Mouse (Mus musculus) heart, adult 2 months (tissue): ENCODE measurements around the gene Palld. TPM values are rescaled to one million over a fixed set of nuclear protein-coding genes. Genes with fewer than 3 reads are reported as not detected.

ENCODE experiments used
- DNase-seq, 2 experiments: peaks; one replicate each; pipeline ENCODE4 v3.0.0; 2021
- H3K27ac ChIP-seq: fragments of 200-600 bp; 2 replicates; pipeline ENCODE4 v1.8.1; 2022
- H3K27me3 ChIP-seq: fragments of 200-500 bp; 2 replicates; pipeline ENCODE4 v1.6.1; 2012; ENCODE audit warnings: mild to moderate bottlenecking, low read length, inconsistent platforms, mixed read lengths; ENCODE audit not compliant: control insufficient read depth, insufficient read depth
- H3K36me3 ChIP-seq: fragments of 200-500 bp; 2 replicates; pipeline ENCODE4 v1.6.1; 2012; ENCODE audit warnings: low read length, inconsistent platforms; ENCODE audit not compliant: control insufficient read depth, insufficient read depth
- H3K4me1 ChIP-seq: fragments of 200-500 bp; 2 replicates; pipeline ENCODE4 v1.6.1; 2011; ENCODE audit warnings: low read length; ENCODE audit not compliant: control insufficient read depth, insufficient read depth
- H3K4me3 ChIP-seq: fragments of 200-600 bp; 2 replicates; pipeline ENCODE4 v1.8.1; 2022
- H3K79me2 ChIP-seq: fragments of 200-500 bp; replicated peaks from 2 replicates; pipeline ENCODE4 v1.6.1; 2012; ENCODE audit warnings: mild to moderate bottlenecking, inconsistent platforms, low read length, moderate library complexity, mixed read lengths; ENCODE audit not compliant: control insufficient read depth, insufficient read depth
- H3K9ac ChIP-seq: fragments of 200-500 bp; 2 replicates; pipeline ENCODE4 v1.6.1; 2012; ENCODE audit warnings: low read depth, mild to moderate bottlenecking, control low read depth, inconsistent platforms, low read length, mixed read lengths
- CTCF ChIP-seq: fragments of 200-600 bp; IDR thresholded peaks from 2 replicates; pipeline ENCODE4 v1.8.1; 2022; ENCODE audit warnings: antibody characterized with exemption, mild to moderate bottlenecking, moderate library complexity
- EP300 ChIP-seq: fragments of 200-500 bp; IDR thresholded peaks from 2 replicates; pipeline ENCODE4 v1.6.1; 2011; ENCODE audit warnings: low read depth, low read length, control low read depth; ENCODE audit not compliant: insufficient read depth
- POLR2A ChIP-seq: fragments of 200-500 bp; IDR thresholded peaks from 2 replicates; pipeline ENCODE4 v1.6.1; 2011; ENCODE audit warnings: mild to moderate bottlenecking, low read depth, low read length, control low read depth; ENCODE audit not compliant: insufficient read depth
- WGBS: fragments of 180-500 bp; shearing (Covaris S2); methylation state at CpG from one replicate; pipeline ENCODE4 v1.1.7; 2018; 5-methylcytosine and 5-hydroxymethylcytosine counted together
- intact Hi-C: fragments of 180-260 bp; cut with DNase I; formaldehyde crosslinking; loops from one replicate; pipeline ENCODE4 v1.15.1; 2025
- polyA plus RNA-seq: library from polyadenylated mRNA; depleted of rRNA; stranded (reverse); fragments of >200 nt; gene quantifications from 2 replicates; pipeline ENCODE4 v1.2.3, GENCODE M21; 2012
- total RNA-seq, 2 experiments: library from RNA; stranded (reverse); gene quantifications; 2 replicates each; pipeline ENCODE4 v1.2.3; 2021

Gene Palld
- total and polyA plus RNA-seq, 3 experiments, result 60.3 to 188 (median 169) TPM

DNA sequence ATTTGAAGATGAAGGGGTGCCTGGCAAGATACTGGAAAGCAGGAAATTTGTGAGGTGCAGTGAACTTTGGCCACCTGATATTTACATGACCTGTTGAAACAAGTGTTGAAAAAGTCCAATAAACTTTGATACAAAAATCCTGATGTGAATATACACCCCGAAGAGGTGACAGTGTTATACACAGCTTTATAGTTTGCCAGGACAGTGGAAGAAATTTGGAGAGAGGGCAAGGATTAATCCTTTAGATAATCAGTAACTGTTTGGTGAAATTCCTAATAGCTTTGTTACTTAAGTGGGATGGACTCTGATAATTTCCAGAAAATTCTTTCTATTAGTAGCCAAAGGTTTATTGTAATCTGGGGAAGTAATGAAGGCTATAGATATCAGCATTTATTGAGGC is 314.2 kb downstream of the Palld start:
- no peaks in the 10 kb centered on the region for H3K27me3 ChIP-seq
- WGBS, result 93% methylated on average over 1 of the region's 1 CpGs
- no peaks in the 10 kb centered on the region for H3K79me2 ChIP-seq
- H3K4me3 ChIP-seq, result no peak overlapping the region
- intact Hi-C loops, result loop anchor here (5.0 kb wide), 1 partner anchor 36 kb away; no protein-coding TSS in a partner anchor
- H3K9ac ChIP-seq, result no peak overlapping the region
- peaks cover 4% of the 10 kb centered on the region for H3K4me1 ChIP-seq
- TF ChIP-seq POLR2A (no peak), CTCF (no peak), EP300 (no peak)
- H3K27ac ChIP-seq, result no peak overlapping the region
- no peak for DNase-seq
- H3K36me3 ChIP-seq, result no peaks in the 10 kb centered on the region

DNA sequence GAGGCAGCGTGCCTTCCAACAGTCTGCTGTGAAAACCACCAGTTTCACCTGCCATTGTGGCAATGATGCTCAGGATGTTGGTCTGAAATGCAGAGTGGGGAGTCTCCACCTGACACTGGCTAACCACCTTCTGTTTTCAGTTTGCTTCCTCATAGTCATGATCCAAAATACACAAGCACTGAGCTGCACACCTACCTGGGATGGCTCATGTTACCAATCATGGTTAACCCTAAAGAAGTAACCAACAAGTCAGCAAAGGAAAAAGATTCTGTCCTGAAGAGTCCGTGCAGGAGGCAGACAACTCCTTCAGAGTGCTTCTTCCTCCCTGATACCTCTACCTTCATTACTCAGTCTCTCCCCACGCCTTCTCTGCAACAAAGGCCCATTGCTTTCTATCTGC is 314.8 kb downstream of the Palld start:
- no peak for DNase-seq
- no peak overlapping the region for H3K27ac ChIP-seq
- H3K4me3 ChIP-seq, result no peak overlapping the region
- H3K27me3 ChIP-seq, result no peaks in the 10 kb centered on the region
- no peak overlapping the region for H3K9ac ChIP-seq
- no peak for TF ChIP-seq CTCF
- TF ChIP-seq EP300, result no peak
- no peak for TF ChIP-seq POLR2A
- H3K4me1 ChIP-seq, result peaks cover 4% of the 10 kb centered on the region
- intact Hi-C loops, result loop anchor here (5.0 kb wide), 1 partner anchor 35 kb away; no protein-coding TSS in a partner anchor
- no peaks in the 10 kb centered on the region for H3K79me2 ChIP-seq
- no peaks in the 10 kb centered on the region for H3K36me3 ChIP-seq
- 91% methylated on average over 3 of the region's 3 CpGs for WGBS

DNA sequence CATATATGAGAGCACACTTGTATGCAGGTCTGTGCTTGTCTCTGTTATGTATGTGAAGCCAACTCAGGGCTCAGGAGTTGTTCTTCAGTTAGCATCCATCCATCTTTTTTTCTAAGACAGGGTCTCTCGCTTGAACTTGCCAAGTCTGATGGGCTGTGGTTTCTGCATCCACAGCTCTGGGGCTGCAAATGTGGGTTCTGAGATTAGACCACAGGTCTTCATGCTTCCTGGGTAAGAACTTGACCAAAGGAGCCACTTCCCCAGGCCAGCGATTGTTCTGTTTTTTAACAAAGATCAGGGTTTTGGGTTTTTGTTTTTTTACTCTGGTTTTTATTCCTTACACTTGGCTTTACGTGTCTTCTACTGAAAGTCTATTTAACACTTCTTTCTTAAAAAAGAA is 316.0 kb downstream of the Palld start:
- no peaks in the 10 kb centered on the region for H3K27me3 ChIP-seq
- intact Hi-C loops, result loop anchor here (5.0 kb wide), 1 partner anchor 34 kb away; no protein-coding TSS in a partner anchor
- no peak overlapping the region for H3K27ac ChIP-seq
- no peak overlapping the region for H3K9ac ChIP-seq
- TF ChIP-seq POLR2A (no peak), CTCF (no peak)
- no peaks in the 10 kb centered on the region for H3K79me2 ChIP-seq
- 89% methylated on average over 3 of the region's 3 CpGs for WGBS
- no peak for DNase-seq
- peaks cover 4% of the 10 kb centered on the region for H3K4me1 ChIP-seq
- no peak overlapping the region for H3K4me3 ChIP-seq
- no peaks in the 10 kb centered on the region for H3K36me3 ChIP-seq

DNA sequence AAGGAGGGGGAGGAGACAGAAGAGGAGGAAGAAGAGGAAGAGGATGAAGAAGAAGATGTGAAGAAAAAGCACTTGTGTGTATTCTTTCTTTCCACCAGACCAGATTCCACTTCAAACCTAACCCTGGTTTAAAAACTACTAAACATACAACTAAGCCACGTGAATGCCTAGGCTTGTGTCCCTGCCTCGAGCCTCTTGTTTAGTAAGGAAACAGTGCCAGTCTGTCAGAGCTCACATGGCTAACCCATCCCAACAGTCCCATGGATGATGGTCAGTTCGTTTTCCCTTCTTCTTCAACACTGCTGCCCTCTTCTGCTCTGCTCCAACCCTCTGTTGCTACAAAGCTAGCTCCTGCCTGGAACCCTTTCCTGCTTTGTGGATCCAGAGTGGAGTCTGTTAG is 316.7 kb downstream of the Palld start:
- H3K36me3 ChIP-seq, result no peaks in the 10 kb centered on the region; the same call in 1 of the 2 replicates
- intact Hi-C loops, result loop anchor here (5.0 kb wide), 1 partner anchor 33 kb away; no protein-coding TSS in a partner anchor
- TF ChIP-seq CTCF (no peak), EP300 (no peak), POLR2A (no peak)
- no peak overlapping the region for H3K27ac ChIP-seq
- DNase-seq, result no peak
- no peaks in the 10 kb centered on the region for H3K79me2 ChIP-seq
- no peaks in the 10 kb centered on the region for H3K27me3 ChIP-seq
- H3K9ac ChIP-seq, result no peak overlapping the region
- no peak overlapping the region for H3K4me3 ChIP-seq
- peaks cover 4% of the 10 kb centered on the region for H3K4me1 ChIP-seq
- WGBS, result 65% methylated on average over 3 of the region's 3 CpGs

DNA sequence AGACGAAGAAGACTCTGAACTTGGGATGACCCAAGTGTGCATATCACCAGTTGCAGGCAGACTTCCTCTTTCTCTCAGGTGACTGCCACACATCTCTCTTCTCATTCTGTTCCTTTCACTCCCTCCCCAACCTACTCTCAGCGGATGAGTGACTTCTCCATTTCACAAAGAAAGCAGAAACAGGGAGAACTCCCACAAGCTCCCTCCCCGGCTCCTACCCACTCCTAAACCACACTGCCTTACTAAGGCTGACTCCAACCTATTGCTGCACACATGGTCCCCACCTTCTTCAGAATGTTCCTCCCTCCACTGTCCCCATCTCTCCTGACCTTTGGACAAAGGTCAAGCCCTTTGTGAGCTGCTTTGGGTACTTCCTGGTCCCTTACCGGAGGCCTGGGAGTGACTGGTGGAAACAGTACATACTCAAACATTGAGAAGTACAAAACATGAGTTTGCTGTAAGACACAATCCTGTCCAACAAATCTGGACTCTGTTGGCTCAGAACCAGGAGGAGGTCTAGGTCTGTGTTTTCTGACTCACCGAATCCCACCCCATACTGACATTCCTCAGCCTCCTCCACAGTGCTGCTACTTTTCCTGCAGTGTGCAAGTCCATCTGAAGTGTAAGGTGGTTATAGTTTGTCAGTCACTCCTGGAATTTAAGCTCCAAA is 317.6 kb downstream of the Palld start:
- Histone ChIP-seq H3K27ac (no peak overlapping the region), H3K4me1 (peaks cover 4% of the 10 kb centered on the region)
- whole genome bisulfite sequencing, result 80% methylated on average over 5 of the region's 5 CpGs

DNA sequence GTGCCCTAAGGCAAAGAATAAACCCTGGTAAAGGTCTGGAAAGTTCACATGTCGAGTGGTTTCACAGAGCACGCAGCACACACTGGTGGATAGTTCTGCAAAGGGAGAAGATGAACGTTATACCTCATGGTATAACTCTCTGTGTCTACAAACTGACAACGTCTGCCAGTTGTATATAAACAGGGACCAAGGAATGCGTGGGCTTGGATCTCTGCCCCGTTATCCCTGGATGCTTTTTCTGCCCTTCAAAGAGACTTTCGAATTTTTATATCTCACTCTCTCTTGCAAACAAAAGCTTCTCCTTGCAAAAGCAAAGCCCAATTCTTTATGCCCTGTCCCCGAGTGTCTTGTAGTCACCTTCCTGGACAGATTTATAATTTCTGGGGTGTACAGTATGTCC is 319.9 kb downstream of the Palld start:
- DNase-seq, result no peak
- TF ChIP-seq POLR2A (no peak), CTCF (no peak), EP300 (no peak)
- Histone ChIP-seq H3K79me2 (no peaks in the 10 kb centered on the region; the same call in 1 of the 2 replicates), H3K36me3 (peaks cover 2% of the 10 kb centered on the region; the same call in 1 of the 2 replicates), H3K4me3 (no peak overlapping the region), H3K4me1 (peaks cover 7% of the 10 kb centered on the region), H3K9ac (no peak overlapping the region), H3K27ac (no peak overlapping the region), H3K27me3 (no peaks in the 10 kb centered on the region)
- WGBS, result 69% methylated on average over 8 of the region's 8 CpGs
- intact Hi-C loops, result no loop called here

More for the DNA sequence above, 317.6 kb downstream of the Palld start:
- Histone ChIP-seq H3K79me2 (no peaks in the 10 kb centered on the region; the same call in 1 of the 2 replicates), H3K4me3 (no peak overlapping the region), H3K9ac (no peak overlapping the region), H3K36me3 (no peaks in the 10 kb centered on the region; the same call in 1 of the 2 replicates), H3K27me3 (no peaks in the 10 kb centered on the region)
- no peak for DNase-seq
- TF ChIP-seq POLR2A (no peak), EP300 (no peak), CTCF (no peak)
- intact Hi-C loops, result loop anchor here (5.0 kb wide), 1 partner anchor 33 kb away; no protein-coding TSS in a partner anchor
